Mouse (Mus musculus): ENCODE data around the gene Tjp3.

Gene Tjp3

GRCm38 (mm10) chr10:81319741-81320549, 28.6 kb upstream of the Tjp3 start:
- DNase-seq (ENCODE audit: low spot score in 2 of 2): no peak

DNA sequence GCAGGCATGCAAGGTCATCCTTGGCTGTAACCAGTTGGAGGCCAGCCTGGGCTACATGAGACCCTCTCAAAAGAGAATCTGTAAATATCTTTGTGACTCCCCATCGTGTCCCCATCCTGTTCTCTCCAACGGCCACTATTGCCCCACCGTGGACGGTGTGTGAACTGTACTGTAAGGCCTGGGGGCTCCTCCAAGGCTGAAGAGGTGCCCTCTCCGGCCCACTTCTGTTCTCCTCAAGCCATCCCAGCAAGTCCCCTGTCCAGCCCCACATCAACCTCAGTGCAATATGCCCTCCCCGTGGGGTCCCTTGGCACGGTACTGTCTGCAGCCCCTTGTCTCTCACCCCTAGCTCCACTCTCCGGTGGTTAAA, 27.9 kb upstream of the Tjp3 start:
- no peak for DNase-seq (ENCODE audit: low spot score in 2 of 2)

DNA sequence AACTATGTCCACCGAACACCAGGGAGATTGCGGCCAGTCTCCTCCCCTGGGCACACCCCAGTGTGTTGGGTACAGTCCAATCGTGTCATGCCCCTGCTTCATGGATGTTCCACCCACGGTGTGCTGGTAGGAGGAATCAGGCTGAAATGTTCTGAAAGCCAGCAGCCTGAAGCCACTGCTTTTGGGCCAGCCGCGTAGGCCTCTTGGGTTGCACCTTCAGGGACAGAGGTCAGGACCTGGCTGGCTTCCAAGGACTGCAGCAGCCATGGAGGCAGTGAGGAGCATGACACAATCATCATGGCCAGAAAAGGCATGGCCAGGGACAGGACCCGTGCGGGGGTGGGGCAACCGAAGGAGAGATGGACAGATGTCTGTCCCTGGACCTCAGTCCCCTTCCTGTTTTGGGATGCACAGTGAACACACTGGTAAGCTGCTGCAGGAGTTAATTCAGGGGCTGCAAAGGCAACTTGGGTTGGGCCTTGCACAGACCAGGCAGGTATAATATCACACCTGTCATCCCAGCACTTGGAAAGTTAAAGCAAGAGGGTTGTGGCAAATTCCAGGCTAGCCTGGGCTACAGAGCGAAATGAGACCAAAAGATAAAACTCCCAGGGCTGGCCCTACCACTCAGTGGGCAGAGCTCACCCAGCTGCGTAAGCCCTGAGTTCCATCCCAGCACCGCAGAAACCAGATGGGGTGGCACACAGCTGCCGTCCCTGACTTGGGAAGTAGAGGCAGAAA, 27.4 kb upstream of the Tjp3 start:
- DNase-seq (ENCODE audit: low spot score in 2 of 2): no peak

GRCm38 (mm10) chr10:81317273-81317672, 25.9 kb upstream of the Tjp3 start:
- no peak for DNase-seq (ENCODE audit: low spot score in 2 of 2)

DNA sequence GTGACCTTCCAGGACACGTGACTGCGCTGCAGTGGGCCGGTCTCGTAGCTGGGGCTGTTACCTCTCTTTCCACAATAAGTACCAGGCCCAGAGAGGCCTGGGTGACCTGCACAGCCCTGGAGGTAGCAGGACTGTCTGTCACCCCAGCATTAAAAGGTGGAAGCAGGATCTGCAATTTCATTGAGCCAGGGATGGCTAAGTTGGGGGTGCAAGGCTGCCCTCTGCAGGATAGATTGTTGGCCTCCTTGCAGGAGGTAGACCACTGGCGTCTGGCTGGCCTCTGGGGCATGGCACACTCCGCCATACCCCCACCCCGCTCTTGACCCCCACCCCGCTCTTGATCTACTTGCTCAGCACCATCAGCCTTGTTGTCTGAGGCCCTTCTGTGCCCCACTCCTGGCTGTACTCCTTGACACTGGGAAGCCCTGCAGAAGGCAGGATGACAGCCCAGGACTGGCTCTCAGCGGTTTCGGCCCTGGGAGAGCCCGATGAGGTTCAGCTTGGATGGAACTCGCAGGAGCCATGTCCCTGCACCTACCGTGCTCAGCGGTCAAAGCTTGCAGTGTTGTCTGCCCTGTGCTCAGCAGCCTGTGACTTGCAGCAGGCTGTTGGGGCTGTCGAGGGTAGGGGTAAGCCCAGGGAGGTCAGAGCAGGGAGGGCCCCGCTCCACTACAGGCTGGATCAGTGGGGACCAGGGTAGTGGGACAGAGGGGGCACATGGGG, 25.1 kb upstream of the Tjp3 start:
- no peak for DNase-seq (ENCODE audit: low spot score in 2 of 2)

- no peak for DNase-seq (ENCODE audit: low spot score in 2 of 2)
Observed at GRCm38 (mm10) chr10:81315587-81315986, 24.2 kb upstream of the Tjp3 start.

DNA sequence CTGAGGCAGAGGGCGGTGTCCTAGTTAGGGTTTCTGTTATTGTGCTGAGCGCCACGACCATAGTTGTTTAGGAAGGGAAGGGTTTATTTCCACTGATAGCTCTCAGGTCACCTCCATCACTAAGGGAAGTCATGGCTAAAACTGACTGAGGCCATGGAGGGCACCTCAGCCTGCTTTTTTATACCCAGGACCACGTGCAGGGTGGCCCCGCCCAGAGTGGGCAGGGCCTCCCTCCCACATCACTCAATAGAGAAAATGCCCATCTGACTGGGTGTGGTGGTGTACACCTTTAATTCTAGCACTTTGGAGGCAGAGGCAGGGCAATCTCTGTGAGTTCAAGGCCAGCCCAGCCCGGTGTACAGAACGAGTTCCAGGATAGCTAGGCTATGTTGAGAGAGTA, 22.8 kb upstream of the Tjp3 start:
- no peak for DNase-seq (ENCODE audit: low spot score in 2 of 2)

DNA sequence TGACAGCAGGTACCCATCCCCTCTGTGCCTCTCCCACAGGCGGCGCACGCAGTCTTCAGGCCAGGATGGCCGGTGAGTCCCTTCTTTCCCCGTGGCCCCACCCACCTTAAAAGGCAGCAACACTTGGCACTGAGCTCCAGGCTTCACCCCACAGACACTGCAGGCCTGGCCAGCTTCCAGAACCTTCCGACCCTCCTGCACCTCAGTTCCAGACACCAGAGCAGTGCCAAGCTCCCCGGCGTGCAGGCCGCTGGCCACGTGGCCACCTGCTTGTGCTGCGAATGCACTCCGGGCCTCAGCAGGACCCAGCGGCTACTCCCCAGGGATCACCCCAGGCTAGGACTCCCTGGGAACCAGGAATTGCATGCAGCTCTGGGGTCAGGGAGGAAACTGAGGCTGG, 22.2 kb upstream of the Tjp3 start:
- DNase-seq (ENCODE audit: low spot score in 2 of 2): no peak

GRCm38 (mm10) chr10:81309571-81309970, 18.2 kb upstream of the Tjp3 start:
- no peak for DNase-seq (ENCODE audit: low spot score in 2 of 2)

GRCm38 (mm10) chr10:81306837-81307682, 15.7 kb upstream of the Tjp3 start:
- DNase-seq (ENCODE audit: low spot score in 2 of 2): no peak

- DNase-seq (ENCODE audit: low spot score in 2 of 2): no peak
Observed at GRCm38 (mm10) chr10:81306173-81306668, 14.8 kb upstream of the Tjp3 start.

GRCm38 (mm10) chr10:81305663-81306062, 14.3 kb upstream of the Tjp3 start:
- DNase-seq (ENCODE audit: low spot score in 2 of 2): no peak

- no peak for DNase-seq (ENCODE audit: low spot score in 2 of 2)
Observed at GRCm38 (mm10) chr10:81304597-81305238, 13.3 kb upstream of the Tjp3 start.

- DNase-seq (ENCODE audit: low spot score in 2 of 2): no peak
Observed at GRCm38 (mm10) chr10:81303761-81304160, 12.4 kb upstream of the Tjp3 start.

DNA sequence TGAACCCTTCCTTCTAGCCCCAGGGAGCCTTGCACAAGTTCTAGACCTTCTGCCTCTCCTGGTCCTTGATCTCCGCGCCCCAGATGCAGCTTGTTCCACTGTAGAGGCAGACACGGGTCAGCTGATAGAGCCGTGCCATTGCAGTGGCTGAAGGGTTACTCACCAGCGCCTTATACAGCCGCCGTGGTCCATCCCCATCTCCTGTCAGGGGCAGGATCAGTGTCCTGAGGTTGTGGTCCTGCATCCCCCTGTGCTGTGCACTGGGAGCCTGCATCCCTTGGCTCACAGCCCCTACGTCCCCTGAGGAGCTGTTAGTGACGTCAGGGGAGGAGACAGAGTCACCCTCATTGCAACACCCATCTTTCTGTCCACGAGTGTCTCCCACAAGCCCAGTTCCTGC, 11.9 kb upstream of the Tjp3 start:
- DNase-seq (ENCODE audit: low spot score in 2 of 2): no peak

GRCm38 (mm10) chr10:81302781-81303218, 11.4 kb upstream of the Tjp3 start:
- DNase-seq (ENCODE audit: low spot score in 2 of 2): no peak

DNA sequence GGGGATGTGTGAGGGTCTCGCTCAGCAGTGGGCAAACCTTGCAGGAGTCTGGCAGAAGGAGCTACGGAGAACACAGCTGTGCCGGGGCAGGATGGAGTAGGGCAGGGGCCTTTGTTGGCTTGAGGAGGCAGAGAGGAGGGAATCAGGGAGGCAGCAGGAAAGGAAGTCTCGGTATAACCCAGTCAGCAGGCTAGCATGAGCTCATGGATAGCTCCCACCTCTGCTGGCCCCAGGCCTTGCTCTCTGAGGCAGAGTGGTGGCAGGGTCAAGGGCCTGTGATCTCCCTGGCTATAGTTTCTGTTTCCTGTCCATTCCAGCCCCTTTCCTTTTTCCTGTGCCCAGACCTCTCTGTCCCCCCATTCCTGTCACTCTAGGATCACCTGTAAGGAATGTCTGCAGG, 10.9 kb upstream of the Tjp3 start:
- DNase-seq (ENCODE audit: low spot score in 2 of 2): no peak

DNA sequence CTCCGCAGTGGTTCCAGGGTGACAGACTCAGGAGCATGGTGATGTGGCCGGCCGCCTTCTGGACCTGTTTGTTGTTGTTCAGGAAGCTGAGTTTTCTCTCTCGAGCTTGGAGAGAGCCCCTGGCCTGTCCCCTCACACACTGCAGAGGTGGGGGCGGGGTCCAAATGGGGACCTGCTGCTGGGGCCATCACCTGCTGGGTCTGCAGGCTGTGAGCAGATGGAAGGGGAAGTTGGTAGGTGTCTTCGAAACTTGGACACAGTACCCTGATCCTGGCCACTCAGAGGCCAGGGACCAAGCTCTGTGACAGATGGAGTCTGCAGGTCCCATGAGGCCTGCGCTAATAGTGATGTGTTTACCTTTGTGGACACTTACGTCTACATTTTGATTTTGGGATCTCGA, 9.9 kb upstream of the Tjp3 start:
- DNase-seq (ENCODE audit: low spot score in 2 of 2): no peak

- no peak for DNase-seq (ENCODE audit: low spot score in 2 of 2)
Observed at GRCm38 (mm10) chr10:81300352-81300907, 9.0 kb upstream of the Tjp3 start.

- DNase-seq (ENCODE audit: low spot score in 2 of 2): no peak
Observed at GRCm38 (mm10) chr10:81299585-81300351, 8.4 kb upstream of the Tjp3 start.
